Mouse (Mus musculus): ENCODE results near the gene Srcin1. TPM values are rescaled to one million over a fixed set of nuclear protein-coding genes. Genes with fewer than 3 reads are reported as not detected.
A peak's percentile ranks its signal among the peaks of the same experiment; 100 is the strongest.

The Srcin1 gene
- total RNA-seq, 2 experiments from 2014 or later: 11.4 to 12.3 TPM

DNA sequence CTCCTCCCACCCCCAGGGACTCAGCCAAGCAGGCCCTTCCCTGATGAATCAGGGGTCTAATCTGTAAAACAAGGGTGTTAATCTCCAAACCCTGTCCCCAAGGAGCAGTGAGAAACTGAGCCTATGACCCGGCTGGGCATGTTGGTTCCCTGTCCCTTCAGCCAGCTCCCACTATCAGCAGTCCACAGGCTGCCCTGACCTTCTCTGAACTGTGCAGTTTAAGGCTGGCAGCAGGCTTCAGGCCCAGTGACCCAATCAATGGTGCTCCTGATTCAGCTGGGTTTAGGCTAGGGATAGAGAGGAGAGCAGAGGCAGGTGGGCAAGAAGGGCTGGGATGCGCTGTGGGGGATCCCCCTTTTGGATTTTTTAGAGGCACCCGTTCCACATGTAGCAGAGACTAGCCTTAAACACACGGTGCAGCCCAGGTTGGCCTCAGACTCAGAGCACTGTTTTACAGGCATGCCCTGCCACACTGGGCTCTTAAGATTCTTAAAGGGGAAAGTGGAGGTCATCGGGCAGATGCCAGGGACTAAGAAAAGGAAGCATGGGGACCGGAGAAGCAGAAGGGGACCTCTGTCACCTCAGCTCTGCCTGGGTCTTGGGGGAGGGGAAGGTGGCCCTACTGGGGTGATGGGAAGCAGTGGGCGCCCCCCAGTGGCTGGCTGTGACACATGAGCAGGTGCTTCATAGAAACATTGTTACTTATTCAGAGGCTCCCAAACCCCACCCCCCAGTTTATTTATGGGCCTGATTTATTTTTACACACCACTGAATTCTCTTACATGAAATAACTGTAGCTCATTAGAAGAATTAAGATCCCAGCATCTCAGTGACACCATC is 19.2 kb downstream of the Srcin1 start:
- peak; percentile 66 to 76 for DNase-seq (ENCODE audit: low spot score in 2 of 2)

DNA sequence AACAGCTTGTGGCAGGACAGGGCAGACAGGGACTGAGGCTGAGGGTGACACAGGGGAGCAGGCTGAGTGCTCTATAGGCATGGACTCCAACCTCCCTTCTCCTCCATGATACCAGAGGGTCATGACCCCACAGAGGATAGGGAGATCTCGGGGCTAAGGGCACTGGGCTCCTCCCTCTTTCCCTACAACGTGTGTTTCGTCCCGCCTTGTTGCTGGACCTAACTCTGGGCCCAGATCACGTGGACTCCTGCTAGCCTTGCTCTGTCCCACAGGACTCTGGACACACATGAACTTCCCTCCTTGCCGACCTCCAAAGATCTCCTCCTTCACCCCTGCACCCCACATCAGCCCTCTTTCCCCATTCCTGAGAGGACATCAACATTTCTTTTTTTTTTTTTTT is 20.8 kb downstream of the Srcin1 start:
- no peak for DNase-seq (ENCODE audit: low spot score in 2 of 2)

DNA sequence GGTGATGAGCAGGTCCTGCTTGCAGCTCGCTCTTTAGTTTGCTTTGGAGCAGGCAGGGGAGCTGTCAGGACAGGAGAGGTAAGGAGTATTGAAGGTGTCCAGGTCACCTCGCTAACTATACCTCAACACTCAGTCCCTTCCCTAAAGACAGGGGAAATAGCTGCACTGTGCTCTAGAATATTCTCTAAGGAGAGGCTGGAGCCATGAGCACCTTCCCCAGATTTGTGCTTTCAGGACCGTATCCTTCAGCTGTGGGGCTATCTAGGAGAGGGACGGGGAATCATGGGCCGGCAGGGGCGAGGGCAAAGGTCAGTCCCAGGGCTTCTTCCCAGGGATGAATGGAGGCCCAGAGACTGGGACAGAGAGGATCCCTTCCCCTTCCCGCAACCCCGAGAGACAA is 23.8 kb downstream of the Srcin1 start:
- no peak for DNase-seq (ENCODE audit: low spot score in 2 of 2)

DNA sequence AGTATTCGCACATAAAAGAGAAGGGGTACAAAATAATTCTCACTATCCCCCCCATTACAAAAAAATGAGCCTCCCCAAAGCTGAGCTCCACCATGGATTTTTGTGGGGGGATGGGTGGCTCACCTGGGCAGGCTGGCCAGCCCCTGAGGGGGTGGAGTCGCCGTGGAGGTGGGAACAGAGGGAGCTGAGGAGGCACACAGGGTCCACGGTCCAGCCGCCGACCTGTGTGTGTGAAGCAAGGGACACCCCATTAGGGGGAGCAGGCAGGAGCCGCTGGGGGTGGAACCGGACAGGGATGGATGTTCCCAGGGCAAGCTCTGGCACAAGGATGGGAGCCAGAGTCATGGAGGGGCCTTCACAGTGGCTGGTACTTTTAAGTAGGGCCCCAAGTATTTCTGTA is 27.2 kb downstream of the Srcin1 start:
- DNase-seq (ENCODE audit: low spot score in 2 of 2): no peak

- no peak for DNase-seq (ENCODE audit: low spot score in 2 of 2)
Measured at GRCm38 (mm10) chr11:97547957-97548706, 27.9 kb downstream of the Srcin1 start.

GRCm38 (mm10) chr11:97546804-97547411 is 29.1 kb downstream of the Srcin1 start:
- DNase-seq (ENCODE audit: low spot score in 2 of 2): no peak

- no peak for DNase-seq (ENCODE audit: low spot score in 2 of 2)
Measured at GRCm38 (mm10) chr11:97545808-97546560, 30.0 kb downstream of the Srcin1 start.

GRCm38 (mm10) chr11:97543883-97544282 is 32.1 kb downstream of the Srcin1 start:
- no peak for DNase-seq (ENCODE audit: low spot score in 2 of 2)

- DNase-seq (ENCODE audit: low spot score in 2 of 2): no peak
Measured at GRCm38 (mm10) chr11:97543181-97543733, 32.7 kb downstream of the Srcin1 start.

GRCm38 (mm10) chr11:97542171-97543150 is 33.5 kb downstream of the Srcin1 start:
- no peak for DNase-seq (ENCODE audit: low spot score in 2 of 2)

GRCm38 (mm10) chr11:97540604-97541003 is 35.4 kb downstream of the Srcin1 start:
- DNase-seq (ENCODE audit: low spot score in 2 of 2): no peak

DNA sequence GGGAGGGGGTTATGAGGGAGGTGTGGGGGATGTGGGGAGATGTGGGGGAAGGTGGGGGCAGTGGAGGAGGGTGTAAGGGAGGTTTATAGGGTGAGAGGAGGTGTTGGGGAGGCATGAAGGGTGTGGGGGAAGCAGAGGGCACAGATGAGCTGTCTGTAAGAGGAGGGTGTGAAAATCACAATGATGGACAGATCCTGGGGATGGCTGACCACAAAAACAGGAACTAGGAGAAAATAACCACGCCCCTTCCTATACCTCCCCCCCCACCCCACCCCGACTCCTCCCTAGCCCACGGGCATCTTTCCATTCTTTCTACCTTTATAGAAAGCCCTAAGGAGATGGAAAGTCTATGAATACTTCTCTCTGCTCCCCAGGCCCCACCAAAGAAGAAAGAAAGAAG is 35.9 kb downstream of the Srcin1 start:
- no peak for DNase-seq (ENCODE audit: low spot score in 2 of 2)

- DNase-seq (ENCODE audit: low spot score in 2 of 2): no peak
Measured at GRCm38 (mm10) chr11:97539622-97540021, 36.4 kb downstream of the Srcin1 start.

GRCm38 (mm10) chr11:97537580-97538089 is 38.4 kb downstream of the Srcin1 start:
- no peak for DNase-seq (ENCODE audit: low spot score in 2 of 2)

- no peak for DNase-seq (ENCODE audit: low spot score in 2 of 2)
Measured at GRCm38 (mm10) chr11:97536835-97537579, 39.0 kb downstream of the Srcin1 start.

DNA sequence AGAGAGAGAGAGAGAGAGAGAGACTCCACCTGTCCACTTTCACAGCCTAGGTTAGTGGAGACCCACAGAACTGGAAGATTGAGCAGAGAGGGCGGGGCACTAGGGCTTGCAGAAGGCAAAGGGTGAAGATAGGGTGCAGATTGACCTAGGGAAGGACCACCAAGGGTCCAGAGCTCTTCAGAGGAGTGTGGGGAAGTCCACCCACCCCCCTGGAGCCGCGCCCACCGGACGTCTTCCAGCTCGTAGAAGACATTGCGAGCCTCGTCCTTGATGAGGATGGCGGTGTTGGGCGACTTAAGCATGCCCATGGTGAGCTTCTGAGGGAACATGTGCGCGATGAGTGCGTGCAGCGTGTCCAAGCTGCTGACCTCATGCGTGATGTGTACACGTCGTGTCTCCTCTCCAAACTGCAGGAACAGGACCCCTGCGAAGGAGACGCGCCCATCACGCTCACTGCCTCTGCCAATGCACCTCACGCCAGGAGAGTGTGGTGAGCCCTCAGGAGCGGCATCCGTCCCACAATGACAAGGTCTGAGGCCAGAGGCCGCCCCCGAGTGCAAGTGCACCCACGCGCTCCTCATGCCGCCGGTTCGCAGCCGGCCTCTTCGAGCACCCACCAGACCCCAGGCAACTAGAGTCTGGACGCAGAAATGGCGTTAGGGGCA is 39.8 kb downstream of the Srcin1 start:
- no peak for DNase-seq (ENCODE audit: low spot score in 2 of 2)

- no peak for DNase-seq (ENCODE audit: low spot score in 2 of 2)
Measured at GRCm38 (mm10) chr11:97535660-97536059, 40.3 kb downstream of the Srcin1 start.

- no peak for DNase-seq (ENCODE audit: low spot score in 2 of 2)
Measured at GRCm38 (mm10) chr11:97535308-97535630, 40.7 kb downstream of the Srcin1 start.

Data from adrenal gland, adult 18-20 months (tissue).